Mouse (Mus musculus) adrenal gland, adult 18-20 months (tissue): ENCODE data around the gene Cnot8. TPM values are rescaled to one million over a fixed set of nuclear protein-coding genes. Genes with fewer than 3 reads are reported as not detected.
"Not testable (repeated sequence)": the region's sequence is repeated elsewhere in the genome, so short reads cannot be mapped to it uniquely, and the experiment has no call there.

Source experiments
- DNase-seq, 2 experiments: peaks; one replicate each; pipeline ENCODE4 v3.0.0; 2021 to 2022; ENCODE audit warnings: low spot score in 2 of 2
- long read RNA-seq, 2 experiments: library from polyadenylated mRNA; stranded (forward); transcript quantifications; one replicate each; pipeline ENCODE4 v2.0.0; 2021
- total RNA-seq, 2 experiments: library from RNA; stranded (reverse); gene quantifications; 1 replicate in 1 of 2; 2 replicates in 1 of 2; pipeline ENCODE4 v1.2.3; 2021

The Cnot8 gene
- total RNA-seq: 10 to 100 TPM; 40.9 to 47.1 TPM
- long read RNA-seq, experiment 1, transcript Cnot8-201 (7 exons, 2,035 nt): major isoform, 35 of 55 reads
- long read RNA-seq, experiment 1, partial matches to known transcripts: 7 of 55 reads
- long read RNA-seq, experiment 1, other reads (novel, unspliced or antisense): 9 of 55 reads
- long read RNA-seq, experiment 2, transcript Cnot8-202 (7 exons, 2,099 nt): minor isoform, 11 of 121 reads
- long read RNA-seq, experiment 2, transcript Cnot8-201 (7 exons, 2,035 nt): major isoform, 73 of 121 reads
- long read RNA-seq, experiment 2, partial matches to known transcripts: 19 of 121 reads
- long read RNA-seq, experiment 2, other reads (novel, unspliced or antisense): 18 of 121 reads

DNA sequence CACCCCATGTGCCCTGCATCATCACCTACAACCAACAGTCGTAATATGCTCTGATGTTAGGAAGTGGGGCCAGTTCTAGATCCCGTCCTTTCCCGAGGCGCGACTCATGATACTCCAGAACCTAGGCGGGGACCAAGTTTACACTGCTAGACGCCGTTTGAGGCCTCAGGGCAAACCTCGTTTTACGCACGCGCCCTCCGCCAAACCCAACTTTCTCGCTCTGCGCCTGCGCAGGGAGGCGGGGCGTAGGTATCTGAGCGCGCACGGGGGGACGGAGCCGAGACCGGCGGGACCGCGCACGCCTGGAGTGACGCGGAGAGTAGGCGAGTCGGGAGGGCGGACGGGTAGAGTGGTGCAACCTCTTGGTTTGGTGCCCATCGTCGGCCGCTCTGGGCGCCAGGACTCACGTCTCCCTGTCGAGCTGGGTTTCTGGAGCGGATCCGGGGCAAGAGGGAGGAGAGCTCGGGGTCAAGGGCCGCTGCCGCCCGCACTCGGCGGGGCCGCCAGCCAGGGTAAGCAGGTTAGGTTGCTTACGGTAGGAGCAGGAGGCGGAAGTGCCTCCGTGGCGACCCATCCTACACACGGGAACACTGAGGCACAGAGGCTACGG, at the start of gene Cnot8:
Gene Cnot8, plus strand, starts transcription at position 457 of the 610 bp plus-strand sequence.
- peak; percentile 99 for DNase-seq

- peak in 1 of 2 experiments; percentile 49 for DNase-seq
Observed at GRCm38 (mm10) chr11:58057455-58057854, 46.5 kb upstream of the Cnot8 start.

GRCm38 (mm10) chr11:58059752-58060151, 44.2 kb upstream of the Cnot8 start:
- peak in 1 of 2 experiments; percentile 46 for DNase-seq

GRCm38 (mm10) chr11:58061218-58061617, 42.7 kb upstream of the Cnot8 start:
- not testable (repeated sequence) for DNase-seq

- no peak for DNase-seq
Observed at GRCm38 (mm10) chr11:58062586-58062985, 41.4 kb upstream of the Cnot8 start.

DNA sequence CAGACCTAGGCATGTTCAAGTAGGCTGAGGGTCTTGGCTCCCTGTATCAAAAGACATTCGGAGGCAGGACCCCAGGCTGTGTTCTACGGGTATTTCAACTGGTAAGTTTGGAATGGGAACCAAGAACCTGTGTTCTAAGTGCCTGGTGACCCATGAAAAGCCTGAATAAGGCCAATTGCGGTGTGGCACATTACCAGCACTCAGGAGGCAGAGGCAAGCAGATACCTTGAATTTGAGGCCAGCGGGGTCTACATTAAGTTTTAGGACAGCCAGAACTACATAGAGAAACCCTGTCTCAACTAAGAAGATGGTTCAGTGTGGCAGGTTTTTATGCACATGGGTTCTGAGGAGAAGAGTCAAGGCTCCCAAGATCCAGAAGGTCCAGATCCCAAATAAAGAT, 38.9 kb upstream of the Cnot8 start:
- no peak for DNase-seq

DNA sequence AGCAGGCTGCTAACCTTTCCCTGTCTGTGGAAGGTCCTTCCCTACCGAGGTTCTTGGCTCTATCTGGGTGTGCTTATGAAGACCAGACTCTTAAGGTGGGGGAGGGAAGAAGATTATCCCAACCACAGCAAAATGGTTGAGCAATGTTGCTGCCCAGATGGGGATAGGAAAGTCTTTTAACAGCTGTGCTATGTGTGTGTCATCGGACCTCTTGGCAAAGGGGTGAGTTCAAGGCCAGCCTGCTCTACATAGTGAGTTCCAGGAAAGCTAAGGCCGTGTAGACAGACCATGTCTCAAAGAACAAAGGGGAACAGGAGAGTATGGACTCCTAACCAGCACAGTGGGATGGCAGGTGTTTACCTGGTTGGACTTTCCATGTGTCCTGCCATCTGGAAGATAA, 31.0 kb upstream of the Cnot8 start:
- DNase-seq: no peak

DNA sequence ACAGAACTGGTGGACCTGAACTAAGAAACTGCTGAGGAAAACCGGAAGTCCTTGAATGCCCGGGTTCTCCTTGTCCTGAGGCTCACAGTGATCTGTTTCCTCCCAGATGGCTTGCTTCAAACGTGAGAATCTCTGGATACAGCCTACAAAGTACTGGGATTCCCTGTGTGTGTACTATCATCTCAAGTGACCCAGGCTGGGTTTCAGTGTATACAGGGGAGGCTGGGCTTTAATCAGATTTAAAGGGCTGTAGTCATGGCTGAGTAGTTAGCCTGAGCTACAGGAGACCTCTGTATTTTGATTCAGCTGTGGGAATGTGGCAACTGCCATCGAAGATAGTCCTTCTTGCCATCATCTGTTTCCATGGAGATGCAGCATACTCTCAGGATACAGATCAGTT, 26.7 kb upstream of the Cnot8 start:
- no peak for DNase-seq

GRCm38 (mm10) chr11:58081716-58082115, 22.2 kb upstream of the Cnot8 start:
- no peak for DNase-seq

- no peak for DNase-seq
Observed at GRCm38 (mm10) chr11:58092541-58092940, 11.4 kb upstream of the Cnot8 start.

- DNase-seq: peak; percentile 34 to 36
Observed at GRCm38 (mm10) chr11:58093021-58093528, 10.9 kb upstream of the Cnot8 start, which contains the start of gene Gm12248. Gene Gm12248, minus strand, starts transcription at chr11:58093134.

GRCm38 (mm10) chr11:58094766-58095165, 9.2 kb upstream of the Cnot8 start:
- no peak for DNase-seq

GRCm38 (mm10) chr11:58095561-58095960, 8.4 kb upstream of the Cnot8 start:
- no peak for DNase-seq

DNA sequence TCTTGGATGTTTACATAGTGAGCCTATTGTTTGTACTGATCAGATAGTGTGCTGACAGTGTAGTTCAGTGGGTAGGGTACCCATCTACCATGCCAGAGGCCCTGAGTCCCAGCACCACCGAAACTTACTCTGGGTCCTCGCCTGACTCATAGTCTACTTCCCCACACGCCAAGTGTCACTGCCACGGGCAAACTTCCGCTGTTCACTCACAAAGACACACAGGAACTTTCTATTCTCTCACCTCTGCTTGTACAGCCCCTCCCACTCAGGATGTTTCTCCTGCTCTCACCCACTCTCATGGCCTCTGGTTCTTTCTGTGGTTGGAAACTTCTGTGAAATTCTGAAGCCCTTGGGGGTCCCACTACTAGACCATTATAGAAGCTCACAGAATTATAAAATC, 7.8 kb upstream of the Cnot8 start:
- DNase-seq: no peak

GRCm38 (mm10) chr11:58096821-58097620, 6.9 kb upstream of the Cnot8 start:
- DNase-seq: peak; percentile 17 to 27

DNA sequence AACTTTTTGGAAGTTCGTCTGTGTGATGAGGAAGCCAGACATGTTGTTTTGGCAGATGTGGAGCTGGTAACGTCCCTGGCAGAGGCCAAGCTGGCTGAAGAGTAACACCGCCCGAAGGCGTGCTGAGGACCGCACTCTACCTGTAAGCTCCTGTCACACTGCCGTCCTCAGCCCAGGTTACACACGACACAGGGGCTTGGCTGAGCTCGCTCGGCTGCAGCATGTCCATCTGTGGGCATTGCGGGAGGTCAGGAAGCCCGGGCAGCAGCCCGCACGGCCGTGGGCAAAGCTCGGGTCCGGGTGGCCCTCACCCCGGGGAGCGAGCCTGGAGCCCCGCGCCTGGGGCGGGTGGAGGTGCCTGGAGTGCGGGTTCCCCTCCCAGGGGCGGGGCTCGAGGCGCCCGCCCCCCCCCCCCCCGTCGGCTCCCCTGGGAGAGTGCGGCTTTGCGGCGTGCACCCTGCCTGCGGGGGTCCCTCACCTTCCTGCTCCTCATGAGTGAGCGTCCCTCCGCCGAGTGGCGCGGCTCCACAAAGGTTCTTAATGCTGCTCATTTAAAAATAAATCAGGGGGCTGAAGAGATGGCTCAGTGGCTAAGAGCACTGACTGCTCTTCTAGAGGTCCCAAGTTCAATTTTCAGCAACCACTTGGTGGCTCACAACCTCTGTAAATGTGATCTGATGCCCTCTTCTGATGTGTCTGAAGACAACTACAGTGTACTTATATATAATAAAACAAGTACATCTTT, 6.2 kb upstream of the Cnot8 start:
- peak; percentile 22 to 26 for DNase-seq

DNA sequence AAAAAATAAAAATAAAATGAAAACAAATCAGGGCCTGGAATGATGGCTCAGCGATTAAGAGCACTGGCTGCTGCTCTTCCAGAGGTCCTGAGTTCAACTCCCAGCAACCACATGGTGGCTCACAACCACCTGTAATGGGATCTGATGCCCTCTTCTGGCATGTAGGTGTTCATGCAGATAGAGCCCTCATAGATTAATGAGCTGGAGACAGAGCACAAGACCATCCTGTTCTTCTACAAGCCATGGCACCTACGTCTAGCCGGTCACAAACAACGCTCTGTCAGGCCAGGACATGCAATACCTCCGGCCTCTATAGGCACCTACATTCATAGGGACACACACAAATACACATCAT, 5.6 kb upstream of the Cnot8 start:
- DNase-seq: not testable (repeated sequence)

GRCm38 (mm10) chr11:58100006-58100405, 3.9 kb upstream of the Cnot8 start:
- DNase-seq: no peak

DNA sequence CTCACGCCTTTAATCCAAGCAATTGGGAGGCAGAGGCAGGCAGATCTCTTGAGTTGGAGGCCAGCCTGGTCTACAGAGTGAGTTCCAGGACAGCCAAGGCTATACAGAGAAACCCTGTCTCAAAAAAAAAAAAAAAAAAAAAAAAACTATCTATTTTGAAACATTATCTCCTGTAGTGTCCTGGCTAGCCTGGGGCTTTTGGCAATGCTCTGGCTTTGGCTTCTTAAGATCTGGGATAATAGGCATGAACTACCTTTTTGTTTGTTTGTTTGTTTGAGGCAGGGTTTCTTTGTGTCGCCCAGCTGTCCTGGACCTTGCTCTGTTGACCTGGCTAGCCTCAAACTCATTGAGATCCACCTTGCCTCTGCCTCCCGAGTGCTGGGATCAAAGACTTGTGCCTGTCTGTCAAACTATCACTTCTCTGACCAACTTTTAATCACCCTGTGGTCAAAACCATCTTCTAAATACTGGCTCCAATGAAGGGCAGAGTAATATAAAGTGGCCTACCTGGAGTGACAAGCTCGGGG, 2.7 kb upstream of the Cnot8 start:
- DNase-seq: no peak

- DNase-seq: no peak
Observed at GRCm38 (mm10) chr11:58102146-58102545, 1.8 kb upstream of the Cnot8 start.
